Mouse (Mus musculus): ENCODE data around the gene Plekha5.
"Not testable (repeated sequence)": the region's sequence is repeated elsewhere in the genome, so short reads cannot be mapped to it uniquely, and the experiment has no call there.

Gene Plekha5

DNA sequence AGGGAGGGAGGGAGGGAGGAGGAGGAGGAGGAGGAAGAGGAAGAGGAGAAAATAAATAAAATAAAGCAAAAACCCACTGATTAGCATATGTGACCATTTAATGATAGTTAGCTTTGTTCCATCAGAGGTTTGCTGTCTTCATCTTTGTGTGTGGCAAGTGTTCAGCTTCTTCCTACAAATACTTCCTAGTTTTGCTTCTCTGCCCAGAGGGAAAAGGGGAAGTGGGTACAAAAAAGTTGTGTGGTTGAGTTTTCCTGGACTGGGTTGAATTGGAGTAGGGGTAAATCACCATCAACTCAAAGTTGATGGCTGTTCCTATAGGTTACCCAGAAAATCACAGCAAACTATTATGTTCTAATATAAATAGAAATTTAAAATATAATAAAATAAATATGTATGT is 65.7 kb downstream of the Plekha5 start:
- DNase-seq (ENCODE audit: low read depth, low spot score) = no peak

DNA sequence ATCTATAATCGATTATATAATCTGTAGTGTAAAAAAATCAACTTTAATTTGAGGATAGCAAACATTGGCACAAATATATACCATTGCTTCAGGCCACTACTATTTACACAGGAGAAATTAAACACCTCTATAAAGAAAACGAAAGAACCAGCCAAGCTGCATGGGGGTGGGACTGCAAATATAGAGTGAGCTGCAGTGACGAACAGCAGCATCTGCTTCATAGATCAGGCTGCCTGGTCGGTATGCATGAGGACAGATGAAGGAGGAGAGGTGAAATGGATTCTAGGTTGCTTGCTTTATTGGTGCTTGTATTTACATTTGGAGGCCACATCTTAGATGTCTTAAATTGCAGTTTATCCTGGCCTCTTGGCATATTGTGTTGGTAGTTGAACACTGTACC is 66.4 kb downstream of the Plekha5 start:
- DNase-seq (ENCODE audit: low read depth, low spot score) = no peak

DNA sequence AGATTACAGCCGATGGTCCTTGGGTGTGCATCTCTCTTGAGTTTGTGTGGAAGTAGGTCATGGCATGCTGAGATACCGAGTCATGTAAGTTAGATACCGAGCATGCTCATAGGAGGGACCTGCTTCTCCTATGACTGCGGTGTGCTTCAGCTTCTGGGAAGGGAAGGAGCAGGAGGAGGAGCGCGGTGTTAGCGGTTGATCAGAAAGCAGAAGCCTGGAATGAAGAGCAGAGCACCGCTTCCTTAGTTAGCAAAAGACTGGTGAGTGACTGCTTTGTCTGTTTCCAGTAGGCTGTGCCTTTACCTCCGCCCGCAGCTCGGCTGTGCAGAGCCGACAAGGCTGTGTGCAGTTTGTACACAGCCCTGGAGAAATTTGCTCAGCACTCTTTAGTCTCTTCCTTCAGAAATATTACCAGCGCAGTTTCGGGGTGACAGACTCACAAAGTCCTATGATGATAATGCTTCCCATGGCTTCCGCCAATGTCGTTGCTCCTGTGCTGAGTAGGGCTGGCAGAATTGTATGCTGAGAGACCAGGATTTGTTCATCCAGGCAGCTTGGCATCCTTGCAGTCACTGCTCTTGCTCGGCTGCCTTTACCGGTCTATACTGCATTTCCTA is 67.2 kb downstream of the Plekha5 start:
- peak; percentile 62 for DNase-seq (ENCODE audit: low read depth, low spot score)

DNA sequence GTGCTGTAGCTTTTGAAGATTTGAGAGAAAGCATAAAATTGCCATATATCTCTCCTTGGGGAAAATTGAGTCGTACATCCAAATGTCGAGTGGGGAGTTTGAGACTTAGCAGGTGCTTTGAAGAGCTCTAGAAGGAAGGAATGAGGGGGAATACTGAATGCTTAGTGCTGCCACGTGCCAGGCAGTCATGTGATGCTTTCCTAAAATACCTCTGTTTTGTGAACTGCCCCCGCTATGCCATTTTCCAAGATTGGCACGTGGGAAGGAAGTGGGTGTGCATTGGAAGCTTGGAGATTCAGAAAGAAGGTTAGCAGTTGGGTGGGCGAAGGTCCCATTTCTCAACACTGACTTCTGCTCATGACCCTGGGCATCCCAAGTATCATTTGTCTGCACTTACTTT is 68.2 kb downstream of the Plekha5 start:
- peak; percentile 84 for DNase-seq (ENCODE audit: low read depth, low spot score)

GRCm38 (mm10) chr6:140498074-140498473 is 74.2 kb downstream of the Plekha5 start:
- no peak for DNase-seq (ENCODE audit: low read depth, low spot score)

DNA sequence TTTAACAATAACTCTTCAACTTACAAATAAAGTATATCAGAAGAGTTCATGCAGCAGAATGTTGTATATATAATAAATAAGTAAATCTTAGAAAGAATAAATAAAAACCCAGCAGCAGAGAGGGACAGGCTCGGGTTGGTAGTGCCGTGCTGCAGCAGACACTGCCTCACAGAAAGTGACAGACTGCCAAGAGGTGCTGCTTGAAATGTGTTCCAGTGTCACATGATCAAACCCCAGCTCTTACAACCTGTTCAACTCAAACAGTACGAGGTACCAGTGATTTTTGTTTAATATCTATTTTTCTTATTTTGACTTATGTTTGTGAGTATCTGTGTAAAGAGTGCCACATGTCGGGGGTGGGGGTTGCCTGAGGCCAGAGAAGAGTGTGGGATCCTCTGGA is 75.1 kb downstream of the Plekha5 start:
- DNase-seq (ENCODE audit: low read depth, low spot score) = no peak

DNA sequence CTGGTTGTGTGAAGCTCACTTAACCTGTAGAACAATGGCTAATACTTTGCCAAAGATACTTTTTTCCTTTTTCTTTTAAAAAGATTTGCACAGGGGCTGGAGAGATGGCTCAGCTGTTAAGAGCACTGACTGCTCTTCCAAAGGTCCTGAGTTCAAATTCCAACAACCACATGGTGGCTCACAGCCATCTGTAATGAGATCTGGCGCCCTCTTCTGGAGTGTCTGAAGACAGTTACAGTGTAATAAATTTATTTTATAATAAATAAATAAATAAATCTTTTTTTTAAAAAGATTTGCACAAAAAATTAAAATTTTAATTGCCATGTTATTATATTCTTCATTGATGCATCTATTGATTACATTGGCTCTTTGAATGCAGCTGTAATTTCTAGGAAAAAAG is 77.0 kb downstream of the Plekha5 start:
- DNase-seq (ENCODE audit: low read depth, low spot score) = not testable (repeated sequence)

- DNase-seq (ENCODE audit: low read depth, low spot score) = no peak
These were observed 78.0 kb downstream of the Plekha5 start for GRCm38 (mm10) chr6:140501841-140502240.

DNA sequence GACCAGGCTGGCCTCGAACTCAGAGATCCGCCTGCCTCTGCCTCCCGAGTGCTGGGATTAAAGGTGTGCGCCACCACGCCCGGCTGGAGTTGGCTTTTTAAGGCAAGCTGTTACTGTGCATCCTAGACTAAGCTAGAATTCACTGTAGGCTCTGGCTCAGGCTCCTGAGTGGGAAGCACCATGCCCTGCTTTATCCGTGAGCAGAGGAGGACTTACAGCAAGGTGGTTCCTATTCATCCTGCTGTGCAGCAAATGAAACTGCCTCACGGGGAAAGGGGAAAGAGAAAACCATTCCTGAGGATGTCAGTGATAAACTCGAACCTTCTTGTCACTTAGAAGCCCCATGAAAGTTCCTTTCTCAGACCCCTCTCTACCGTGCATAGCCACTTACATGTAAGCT is 80.9 kb downstream of the Plekha5 start:
- no peak for DNase-seq (ENCODE audit: low read depth, low spot score)

- DNase-seq (ENCODE audit: low read depth, low spot score) = no peak
These were observed 83.8 kb downstream of the Plekha5 start for GRCm38 (mm10) chr6:140507605-140508004.

DNA sequence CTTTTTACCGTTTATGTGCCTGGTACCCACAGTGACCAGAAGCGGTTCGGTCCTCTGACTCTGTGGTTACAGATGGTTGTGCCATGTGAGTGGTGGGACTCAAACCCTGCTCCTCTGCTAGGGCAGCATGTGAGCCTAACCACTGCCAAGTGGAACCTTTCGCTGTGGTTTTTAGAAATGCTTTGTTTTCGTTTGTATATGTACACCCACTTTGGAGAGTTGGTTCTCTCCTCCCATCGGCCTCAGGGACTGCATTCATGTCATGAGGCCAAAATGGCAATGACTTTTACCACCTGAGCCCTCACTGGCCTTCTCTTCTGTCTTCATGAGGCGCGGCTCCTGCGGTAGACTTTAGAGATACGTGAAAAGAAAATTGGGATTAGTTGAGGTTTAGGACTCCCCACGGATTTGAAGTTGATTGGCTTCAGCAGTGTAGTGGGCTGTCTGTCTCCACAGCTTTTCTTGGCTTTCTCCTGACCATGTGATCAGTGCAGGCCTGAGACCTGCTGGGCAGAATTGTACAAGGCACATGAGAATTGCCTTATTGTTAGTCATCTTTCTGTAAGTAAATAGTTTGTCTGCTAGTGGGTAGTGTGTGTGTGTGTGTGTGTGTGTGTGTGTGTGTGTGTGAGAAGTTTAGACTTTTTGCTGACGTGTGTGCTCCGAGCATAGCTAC is 84.8 kb downstream of the Plekha5 start:
- no peak for DNase-seq (ENCODE audit: low read depth, low spot score)

- no peak for DNase-seq (ENCODE audit: low read depth, low spot score)
These were observed 85.3 kb downstream of the Plekha5 start for GRCm38 (mm10) chr6:140509151-140509530.

DNA sequence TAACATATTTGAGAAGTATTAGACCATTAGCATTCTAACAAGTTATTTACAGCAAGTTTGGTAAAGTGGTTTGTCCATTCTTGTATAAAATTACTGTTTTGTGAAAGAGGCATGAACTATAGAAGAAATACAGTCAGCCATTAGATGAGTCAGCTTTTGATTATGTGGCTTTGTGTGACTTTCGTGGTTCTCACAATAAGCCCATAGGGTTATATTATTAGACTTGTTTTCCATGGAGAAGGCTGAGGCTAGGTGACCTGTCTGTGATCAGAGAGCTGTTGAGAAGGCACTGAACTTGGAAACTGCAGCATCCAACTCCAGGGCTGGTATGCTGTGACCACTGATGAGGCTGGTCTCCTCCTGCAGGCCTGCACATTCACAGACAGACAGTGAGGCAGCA is 88.2 kb downstream of the Plekha5 start:
- no peak for DNase-seq (ENCODE audit: low read depth, low spot score)

- no peak for DNase-seq (ENCODE audit: low read depth, low spot score)
These were observed 88.6 kb downstream of the Plekha5 start for GRCm38 (mm10) chr6:140512427-140512826.

DNA sequence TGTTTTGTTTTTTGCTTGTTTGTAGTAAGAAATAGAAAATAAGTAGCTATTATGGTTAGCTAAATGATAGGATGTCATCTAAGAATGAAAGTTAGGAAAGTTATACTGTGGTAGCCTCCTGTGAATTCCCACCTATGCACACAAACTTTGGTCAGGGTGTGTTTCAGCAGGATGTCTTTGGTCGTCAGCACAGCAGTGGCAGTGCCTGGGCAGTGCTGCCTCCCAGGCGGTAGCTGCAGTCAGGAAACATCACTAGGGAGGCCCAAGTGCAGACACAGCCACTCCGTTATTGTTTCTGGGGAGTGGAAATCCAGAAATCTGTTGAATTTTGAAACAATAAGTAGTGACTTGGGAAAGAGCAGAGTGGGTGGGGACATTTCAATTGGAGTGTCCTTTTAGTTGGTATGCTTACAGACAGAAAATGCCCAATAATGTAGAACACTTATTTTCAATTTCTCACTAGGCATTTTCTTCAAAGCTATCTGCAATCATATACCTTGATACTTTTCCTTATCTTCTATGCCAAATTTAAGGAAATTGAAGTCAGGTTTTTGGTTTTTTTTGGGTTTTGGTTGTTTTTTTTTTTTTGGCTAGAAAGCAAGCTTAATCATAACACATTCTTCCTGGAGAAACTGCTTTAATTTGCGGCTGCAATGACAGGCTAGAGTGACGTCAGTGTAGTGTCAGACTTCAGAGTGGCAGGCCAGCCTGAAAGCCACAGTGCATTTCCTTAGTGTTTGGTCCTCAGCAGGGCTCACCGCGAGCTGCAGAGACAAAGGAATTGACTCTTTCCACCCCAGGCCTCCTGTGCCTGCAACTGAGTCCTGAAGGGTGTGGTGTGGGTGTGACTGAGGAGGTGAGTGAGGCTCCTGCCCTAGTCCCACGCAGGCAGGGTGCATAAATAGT is 90.6 kb downstream of the Plekha5 start:
- no peak for DNase-seq (ENCODE audit: low read depth, low spot score)

DNA sequence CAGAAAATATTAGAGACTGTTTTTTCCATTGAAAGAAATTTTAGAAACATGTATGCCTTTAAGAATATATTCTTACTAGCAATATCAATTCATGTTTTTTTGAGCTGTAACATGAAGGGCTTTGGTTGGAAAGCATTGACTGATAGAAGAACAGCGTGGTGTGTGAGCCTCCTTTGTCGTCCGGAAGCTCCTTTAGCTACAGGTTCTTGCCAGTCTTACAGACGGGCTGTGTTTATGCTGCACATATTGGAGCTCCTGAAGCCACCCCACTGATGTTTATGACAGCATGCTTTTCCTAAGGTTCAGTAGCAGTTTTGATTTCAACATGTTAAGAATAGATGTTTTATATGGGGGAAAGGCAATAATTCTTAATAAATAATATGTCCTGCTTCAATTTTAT is 91.7 kb downstream of the Plekha5 start:
- DNase-seq (ENCODE audit: low read depth, low spot score) = no peak

GRCm38 (mm10) chr6:140516202-140516601 is 92.3 kb downstream of the Plekha5 start:
- no peak for DNase-seq (ENCODE audit: low read depth, low spot score)

DNA sequence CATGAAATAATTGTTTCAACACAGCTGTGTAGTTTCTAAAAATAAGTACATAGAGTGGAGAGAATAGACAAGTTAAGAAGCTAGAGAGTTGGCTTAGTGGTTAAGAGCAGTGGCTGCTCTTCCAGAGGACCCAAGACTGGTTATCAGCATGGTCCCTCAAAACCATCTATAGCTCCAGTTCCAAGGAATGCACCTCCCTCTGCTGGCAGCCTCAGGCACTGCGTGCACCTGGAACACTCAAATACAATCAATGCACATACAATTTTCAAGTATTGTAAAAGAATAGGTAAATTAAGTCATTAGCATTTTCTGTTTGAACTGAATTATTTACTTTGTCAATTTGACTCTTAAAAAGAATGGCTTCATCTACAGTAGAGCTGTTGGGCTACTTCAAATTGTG is 93.3 kb downstream of the Plekha5 start:
- DNase-seq (ENCODE audit: low read depth, low spot score) = no peak

DNA sequence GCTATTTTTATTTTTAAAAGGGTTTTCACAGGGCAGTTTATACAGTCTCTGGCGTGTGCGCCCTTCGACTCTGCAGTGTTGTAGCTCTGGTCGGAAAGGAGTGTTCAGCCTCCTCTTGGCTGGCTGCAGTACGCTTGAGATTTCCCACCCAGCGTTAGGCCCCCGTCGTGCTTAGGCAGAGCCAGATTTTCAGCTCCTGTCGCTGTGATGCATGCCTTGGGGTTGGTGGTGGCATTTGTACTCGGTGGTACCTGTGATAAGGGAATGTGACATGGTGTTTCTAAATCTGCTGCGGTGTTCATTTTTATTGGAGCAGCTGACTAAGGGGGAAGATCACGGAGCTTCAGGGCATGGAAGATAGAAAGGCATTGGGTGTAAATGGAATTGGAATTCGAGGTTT is 95.2 kb downstream of the Plekha5 start:
- peak; percentile 18 for DNase-seq (ENCODE audit: low read depth, low spot score)

DNA sequence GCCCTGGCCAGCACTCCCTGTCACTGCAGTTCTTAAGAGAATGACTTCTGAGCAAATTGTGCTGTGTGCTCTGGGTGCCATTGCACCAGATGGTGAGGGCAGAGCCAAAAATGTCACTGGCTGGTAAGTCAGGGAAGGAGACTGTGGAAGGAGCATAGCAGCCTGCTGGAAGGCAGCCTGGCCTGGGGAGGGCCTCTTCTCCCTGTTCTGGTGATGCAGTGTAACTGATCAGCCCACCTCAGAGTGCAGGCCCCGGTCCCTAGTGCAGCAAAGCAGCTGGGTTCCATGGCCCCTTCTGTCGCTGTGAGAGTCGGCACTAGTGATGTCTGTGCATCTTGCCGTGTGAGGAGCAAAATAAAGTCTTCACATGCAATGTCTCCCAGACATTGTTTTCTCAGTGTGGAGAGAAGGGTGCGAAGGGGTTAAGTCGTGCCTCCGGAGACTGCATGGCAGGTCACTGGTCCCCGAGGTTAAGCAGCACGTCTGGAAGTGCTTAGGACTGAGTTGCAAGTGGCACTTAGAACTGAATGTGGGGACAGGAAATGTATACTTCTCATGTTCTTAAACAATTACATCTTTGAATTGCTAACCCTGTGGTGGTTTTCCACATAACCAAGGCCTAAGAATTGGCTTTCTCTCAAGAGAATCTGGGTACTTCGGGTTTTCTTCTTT is 95.8 kb downstream of the Plekha5 start:
- peak; percentile 35 for DNase-seq (ENCODE audit: low read depth, low spot score)

- DNase-seq (ENCODE audit: low read depth, low spot score) = no peak
These were observed 97.1 kb downstream of the Plekha5 start for GRCm38 (mm10) chr6:140520961-140521360.

DNA sequence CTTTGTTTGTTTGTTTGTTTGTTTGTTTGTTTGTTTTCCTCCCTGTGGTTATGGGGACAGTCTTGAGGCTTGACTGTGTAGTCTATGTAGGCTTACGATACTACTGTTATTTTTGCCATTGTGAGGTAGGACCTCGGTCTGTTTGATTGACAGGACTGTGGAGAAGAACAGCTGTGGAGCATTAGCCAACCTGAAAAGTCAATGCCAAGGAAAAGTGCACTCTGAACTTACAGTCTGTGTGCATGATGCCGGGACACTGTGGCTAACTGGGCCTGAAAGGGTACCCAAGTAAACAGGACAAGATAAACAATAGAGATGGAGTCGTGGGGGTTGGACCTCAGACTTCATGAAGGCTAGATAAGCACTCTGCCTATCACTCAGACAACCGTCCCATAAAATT is 98.0 kb downstream of the Plekha5 start:
- DNase-seq (ENCODE audit: low read depth, low spot score) = no peak

Data from telencephalon, adult 2 months (tissue).